Comparison of ENCODE assay signal across 10 mouse cellular contexts in the genomic region with DNA sequence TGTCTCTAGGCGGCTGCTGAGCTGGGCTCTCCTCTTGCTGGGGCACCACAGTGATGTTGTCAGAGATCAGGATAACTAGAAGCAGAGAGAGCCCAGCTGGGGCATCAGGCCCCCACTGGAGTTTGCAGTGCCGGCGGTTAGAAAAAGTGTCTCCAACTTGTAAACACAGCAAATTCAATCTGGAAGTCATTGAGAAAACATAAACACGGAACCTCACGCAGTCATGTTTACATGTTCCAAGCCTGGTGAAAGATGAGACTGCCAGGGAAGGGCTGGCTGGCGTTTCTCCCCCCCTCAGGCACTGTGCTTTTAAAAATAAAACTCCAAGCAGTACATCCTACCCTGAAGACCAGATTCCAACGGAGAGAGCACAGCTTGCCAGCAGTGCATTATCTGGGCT. TPM values are rescaled to one million over a fixed set of nuclear protein-coding genes. Genes with fewer than 3 reads are reported as not detected.
A peak's percentile ranks its signal among the peaks of the same experiment; 100 is the strongest.
DNase-seq lines count a peak whose midpoint lies in the region; ATAC-seq and TF ChIP-seq lines count a peak whose summit lies in the region.
"Had no signal": no experiment of that assay in that cellular context is flagged by ENCODE, and none has a peak within 500 bp of the region (broad histone marks: within the 10 kb centered on the region; RNA-seq: fewer than 3 reads in every experiment).

No protein-coding gene starts in this region.

- TF ChIP-seq CTCF in heart, adult 2 months (IDR thresholded peaks at IDR 0.05) = no peak

- peak overlapping the region; percentile 20; the same call in 1 of the 2 replicates for H3K4me2 ChIP-seq in heart, embryonic 12.5 days
- H3K4me2 ChIP-seq in embryonic facial prominence, embryonic 14.5 days (ENCODE audit: low read depth, low read length) = peak overlapping the region; percentile 33
- H3K4me2 ChIP-seq in limb, embryonic 15.5 days = peak overlapping the region; percentile 24; the same call in 1 of the 2 replicates

- no peak overlapping the region for H3K9ac ChIP-seq in heart, embryonic 12.5 days
- H3K9ac ChIP-seq in heart, adult 2 months (ENCODE audit: low read depth, low read length) = no peak overlapping the region
- no peak overlapping the region for H3K9ac ChIP-seq in embryonic facial prominence, embryonic 14.5 days (ENCODE audit: low read depth, low read length)
- no peak overlapping the region for H3K9ac ChIP-seq in limb, embryonic 15.5 days
- H3K9ac ChIP-seq: liver, postnatal 0 days had no signal

- H3K27me3 ChIP-seq in heart, embryonic 12.5 days (replicated peaks) = peaks cover 4% of the 10 kb centered on the region
- no peaks in the 10 kb centered on the region for H3K27me3 ChIP-seq in heart, adult 2 months (ENCODE audit: control insufficient read depth, insufficient read depth, low read length)
- H3K27me3 ChIP-seq in embryonic facial prominence, embryonic 14.5 days (replicated peaks; ENCODE audit: control insufficient read depth, insufficient read depth, low read length) = no peaks in the 10 kb centered on the region
- H3K27me3 ChIP-seq in limb, embryonic 15.5 days = no peaks in the 10 kb centered on the region

- no peaks in the 10 kb centered on the region for H3K9me3 ChIP-seq in heart, embryonic 12.5 days (replicated peaks)
- H3K9me3 ChIP-seq in embryonic facial prominence, embryonic 14.5 days (ENCODE audit: control insufficient read depth, low read length) = no peaks in the 10 kb centered on the region
- H3K9me3 ChIP-seq in limb, embryonic 15.5 days = no peaks in the 10 kb centered on the region

- no peak for TF ChIP-seq EP300 in heart, adult 2 months (IDR thresholded peaks at IDR 0.05; ENCODE audit: insufficient read depth, low read depth, low read length)

- H3K27ac ChIP-seq in heart, embryonic 12.5 days (ENCODE audit: poor library complexity, severe bottlenecking) = no peak overlapping the region
- no peak overlapping the region for H3K27ac ChIP-seq in heart, adult 2 months
- H3K27ac ChIP-seq in embryonic facial prominence, embryonic 14.5 days (replicated peaks; ENCODE audit: low read depth, low read length) = peak overlapping the region; percentile 79
- H3K27ac ChIP-seq in limb, embryonic 15.5 days = peak overlapping the region; percentile 59; the same call in 1 of the 2 replicates

- TF ChIP-seq POLR2A in heart, adult 2 months (IDR thresholded peaks at IDR 0.05; ENCODE audit: insufficient read depth, low read depth, low read length) = no peak

- no peak for DNase-seq in heart, adult 2 months
- DNase-seq in NIH3T3 (ENCODE audit: low read depth) (peak; percentile 76), liver (no peak)
- peak; percentile 93 for DNase-seq in embryonic facial prominence, embryonic 14.5 days (ENCODE audit: low spot score)
- no peak for DNase-seq in cerebellum, adult 11 months
- DNase-seq in spleen, adult 18-20 months = no peak
- DNase-seq: liver, postnatal 0 days; thymus, adult 2 months had no signal

- H3K4me1 ChIP-seq in heart, embryonic 12.5 days (replicated peaks) = peaks cover 17% of the 10 kb centered on the region
- no peaks in the 10 kb centered on the region for H3K4me1 ChIP-seq in heart, adult 2 months (ENCODE audit: control insufficient read depth, insufficient read depth, low read length)
- peaks cover 14% of the 10 kb centered on the region for H3K4me1 ChIP-seq in embryonic facial prominence, embryonic 14.5 days (ENCODE audit: control insufficient read depth, insufficient read depth, low read length)
- H3K4me1 ChIP-seq in limb, embryonic 15.5 days = peaks cover 14% of the 10 kb centered on the region

- WGBS in heart, embryonic 12.5 days = 18% methylated on average over 7 of the region's 7 CpGs
- WGBS in heart, adult 2 months = 35% methylated on average over 7 of the region's 7 CpGs
- 7% methylated on average over 7 of the region's 7 CpGs for WGBS in embryonic facial prominence, embryonic 14.5 days
- WGBS in limb, embryonic 15.5 days = 10% methylated on average over 7 of the region's 7 CpGs

- intact Hi-C loops in heart, adult 2 months (cut with DNase I) = no loop called here

- no peak overlapping the region for H3K4me3 ChIP-seq in heart, embryonic 12.5 days
- H3K4me3 ChIP-seq in heart, adult 2 months = no peak overlapping the region
- H3K4me3 ChIP-seq in embryonic facial prominence, embryonic 14.5 days (ENCODE audit: low read depth, low read length) = no peak overlapping the region
- no peak overlapping the region for H3K4me3 ChIP-seq in limb, embryonic 15.5 days

- H3K79me2 ChIP-seq in heart, adult 2 months (replicated peaks; ENCODE audit: control insufficient read depth, insufficient read depth, low read length) = no peaks in the 10 kb centered on the region

- H3K36me3 ChIP-seq in heart, embryonic 12.5 days = no peaks in the 10 kb centered on the region
- H3K36me3 ChIP-seq in heart, adult 2 months (ENCODE audit: control insufficient read depth, insufficient read depth, low read length) = no peaks in the 10 kb centered on the region
- H3K36me3 ChIP-seq in embryonic facial prominence, embryonic 14.5 days (ENCODE audit: control insufficient read depth, insufficient read depth, low read length) = no peaks in the 10 kb centered on the region
- H3K36me3 ChIP-seq in limb, embryonic 15.5 days = no peaks in the 10 kb centered on the region

- no peak for ATAC-seq in heart, embryonic 12.5 days (ENCODE audit: insufficient number of reproducible peaks, low FRiP score)
- peak; percentile 86 for ATAC-seq in embryonic facial prominence, embryonic 14.5 days (ENCODE audit: low read depth)
- peak; percentile 24; the same call in 1 of the 2 replicates for ATAC-seq in limb, embryonic 15.5 days (ENCODE audit: insufficient number of reproducible peaks, low FRiP score, low TSS enrichment, low read depth)
- ATAC-seq: liver, postnatal 0 days had no signal

RNA-seq across cellular contexts. Expression of gene Hes1, which starts 32.3 kb away (rescaled TPM):
- 32.7 and 34.7 TPM in 2 replicates for polyA plus RNA-seq in heart, embryonic 12.5 days (2016; fragmentation: Nextera tagmentation; extraction: Ambion mirVana)
- 10 to 100 TPM; 16.2 to 21.4 TPM for total RNA-seq in heart, adult 2 months (2021)
- 27.1 and 44.6 TPM in 2 replicates for polyA plus RNA-seq in heart, adult 2 months (2012; rRNA removed)
- 49.8 and 53.5 TPM in 2 replicates for polyA plus RNA-seq in embryonic facial prominence, embryonic 14.5 days (2014; fragmentation: Nextera tagmentation; extraction: Ambion mirVana)
- 55.3 and 60.5 TPM in 2 replicates for polyA plus RNA-seq in limb, embryonic 15.5 days (2015; fragmentation: Nextera tagmentation; extraction: Ambion mirVana)

Comparison
In these comparisons a context has a peak if more than half of its experiments do, and no peak if none do; other contexts are left out.
1. H3K27ac ChIP-seq: peak in embryonic facial prominence, embryonic 14.5 days (single experiment) and limb, embryonic 15.5 days (single experiment); none in heart, embryonic 12.5 days (single experiment) and heart, adult 2 months (single experiment).
2. DNase-seq: peak in NIH3T3 (single experiment) and embryonic facial prominence, embryonic 14.5 days (single experiment); none in heart, adult 2 months (0 of 2), cerebellum, adult 11 months (single experiment), spleen, adult 18-20 months (0 of 2) and liver (single experiment).
3. Peak in every context shown above with its lines, with median percentiles within 50 percentile points of each other: H3K4me2 ChIP-seq.